Mouse (Mus musculus): ENCODE results near the gene Ccdc28b. TPM values are rescaled to one million over a fixed set of nuclear protein-coding genes. Genes with fewer than 3 reads are reported as not detected.

The Ccdc28b gene
- polyA plus RNA-seq, 1 experiment from 2014 or later: 48.8 TPM

DNA sequence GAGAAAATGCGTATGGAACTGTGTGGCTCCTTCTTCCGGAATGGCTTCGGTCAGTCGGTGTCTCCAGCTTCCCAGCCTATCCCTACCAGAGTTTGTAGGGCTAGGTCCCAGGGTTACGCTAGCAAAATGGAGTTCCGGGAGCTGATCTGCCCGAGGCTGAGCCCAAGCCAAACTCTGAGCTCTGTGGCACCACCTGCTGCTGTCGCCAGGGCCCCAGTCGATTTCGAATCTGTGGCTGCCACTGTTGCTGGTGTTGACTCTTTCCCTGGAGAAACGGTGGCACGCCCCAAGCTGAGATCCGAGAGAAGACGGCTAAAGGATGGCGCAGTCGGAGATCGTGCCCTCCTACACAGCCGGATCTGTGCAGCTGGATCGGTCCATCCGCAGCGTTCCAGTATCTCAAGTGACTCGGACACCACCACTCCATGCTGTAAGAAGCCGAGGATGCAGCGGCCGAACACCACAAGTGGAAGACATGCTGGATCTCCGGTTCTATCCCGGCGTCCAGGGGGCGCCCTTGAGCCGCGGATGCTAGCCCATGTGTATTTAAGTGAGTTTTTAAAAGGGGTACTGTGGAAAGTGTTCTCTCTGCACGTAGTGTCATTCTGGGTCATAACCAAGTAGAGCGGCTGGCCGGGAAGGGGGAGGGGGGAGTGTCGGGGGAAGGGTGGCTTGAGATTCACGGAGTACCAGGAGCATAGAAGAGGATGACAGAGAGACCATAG, 38.7 kb downstream of the Ccdc28b start:
- Histone ChIP-seq H3K4me3 (ENCODE audit: low read depth, low read length) (peak overlapping the region; percentile 29), H3K27ac (replicated peaks; ENCODE audit: low read depth, low read length) (no peak overlapping the region), H3K9ac (ENCODE audit: low read length) (peak overlapping the region; percentile 43), H3K4me2 (ENCODE audit: low read depth, severe bottlenecking) (peak overlapping the region; percentile 56), H3K36me3 (ENCODE audit: control insufficient read depth, insufficient read depth, low read length) (no peaks in the 10 kb centered on the region), H3K4me1 (ENCODE audit: control insufficient read depth, insufficient read depth, low read length) (no peaks in the 10 kb centered on the region), H3K27me3 (ENCODE audit: control insufficient read depth, insufficient read depth, low read length) (no peaks in the 10 kb centered on the region), H3K9me3 (ENCODE audit: control insufficient read depth, low read length) (no peaks in the 10 kb centered on the region)
- DNase-seq (ENCODE audit: low spot score): peak; percentile 91
- WGBS: 2% methylated on average over 36 of the region's 36 CpGs
- peak; percentile 50 for ATAC-seq (ENCODE audit: insufficient number of reproducible peaks, low FRiP score, low TSS enrichment, low read depth)

DNA sequence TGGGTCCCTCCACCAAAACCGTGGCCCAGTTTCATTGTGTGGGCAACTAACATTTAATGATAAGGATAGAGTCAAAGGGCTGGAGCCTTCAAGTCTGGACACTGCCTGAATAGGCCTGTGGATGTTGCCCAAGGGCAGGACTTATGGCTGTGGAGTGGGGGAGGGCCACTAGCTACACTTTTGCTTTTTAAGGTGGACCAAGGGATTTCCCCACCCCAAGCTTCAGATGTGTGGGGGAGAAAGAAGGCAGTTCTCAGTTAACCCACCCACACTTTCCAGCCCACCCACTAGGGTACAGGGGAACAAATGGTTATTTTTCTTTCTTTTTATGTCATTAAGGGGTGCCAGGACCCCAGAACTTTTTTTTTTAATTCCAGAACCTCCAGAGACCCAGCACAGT, 39.4 kb downstream of the Ccdc28b start:
- Histone ChIP-seq H3K9ac (ENCODE audit: low read length) (no peak overlapping the region; the same call in 1 of the 2 replicates), H3K27me3 (ENCODE audit: control insufficient read depth, insufficient read depth, low read length) (no peaks in the 10 kb centered on the region), H3K36me3 (ENCODE audit: control insufficient read depth, insufficient read depth, low read length) (no peaks in the 10 kb centered on the region), H3K9me3 (ENCODE audit: control insufficient read depth, low read length) (no peaks in the 10 kb centered on the region), H3K4me1 (ENCODE audit: control insufficient read depth, insufficient read depth, low read length) (no peaks in the 10 kb centered on the region), H3K4me2 (ENCODE audit: low read depth, severe bottlenecking) (peak overlapping the region; percentile 56), H3K4me3 (ENCODE audit: low read depth, low read length) (peak overlapping the region; percentile 29; the same call in 1 of the 2 replicates), H3K27ac (replicated peaks; ENCODE audit: low read depth, low read length) (no peak overlapping the region)
- DNase-seq (ENCODE audit: low spot score) (no peak), ATAC-seq (ENCODE audit: insufficient number of reproducible peaks, low FRiP score, low TSS enrichment, low read depth) (no peak)
- 79% methylated on average over 1 of the region's 1 CpGs for WGBS

- no peak overlapping the region for H3K27ac ChIP-seq (replicated peaks; ENCODE audit: low read depth, low read length)
- H3K36me3 ChIP-seq (ENCODE audit: control insufficient read depth, insufficient read depth, low read length): no peaks in the 10 kb centered on the region
- H3K4me3 ChIP-seq (ENCODE audit: low read depth, low read length): no peak overlapping the region
- no peaks in the 10 kb centered on the region for H3K9me3 ChIP-seq (ENCODE audit: control insufficient read depth, low read length)
- H3K4me2 ChIP-seq (ENCODE audit: low read depth, severe bottlenecking): no peak overlapping the region
- H3K4me1 ChIP-seq (ENCODE audit: control insufficient read depth, insufficient read depth, low read length): no peaks in the 10 kb centered on the region
- no peak for DNase-seq (ENCODE audit: low spot score)
- H3K9ac ChIP-seq (ENCODE audit: low read length): no peak overlapping the region
- no peak for ATAC-seq (ENCODE audit: insufficient number of reproducible peaks, low FRiP score, low TSS enrichment, low read depth)
- 88% methylated on average over 1 of the region's 1 CpGs for WGBS
- H3K27me3 ChIP-seq (ENCODE audit: control insufficient read depth, insufficient read depth, low read length): no peaks in the 10 kb centered on the region
These were observed 41.5 kb downstream of the Ccdc28b start for GRCm38 (mm10) chr4:129582251-129582650.

GRCm38 (mm10) chr4:129580347-129580746, 43.4 kb downstream of the Ccdc28b start:
- Histone ChIP-seq H3K27ac (replicated peaks; ENCODE audit: low read depth, low read length) (no peak overlapping the region), H3K4me1 (ENCODE audit: control insufficient read depth, insufficient read depth, low read length) (peaks cover 7% of the 10 kb centered on the region; the same call in 1 of the 2 replicates), H3K27me3 (ENCODE audit: control insufficient read depth, insufficient read depth, low read length) (no peaks in the 10 kb centered on the region), H3K4me2 (ENCODE audit: low read depth, severe bottlenecking) (no peak overlapping the region), H3K36me3 (ENCODE audit: control insufficient read depth, insufficient read depth, low read length) (no peaks in the 10 kb centered on the region), H3K9ac (ENCODE audit: low read length) (no peak overlapping the region), H3K4me3 (ENCODE audit: low read depth, low read length) (no peak overlapping the region), H3K9me3 (ENCODE audit: control insufficient read depth, low read length) (no peaks in the 10 kb centered on the region)
- no peak for ATAC-seq (ENCODE audit: insufficient number of reproducible peaks, low FRiP score, low TSS enrichment, low read depth)
- no peak for DNase-seq (ENCODE audit: low spot score)
- WGBS: 61% methylated on average over 7 of the region's 7 CpGs

DNA sequence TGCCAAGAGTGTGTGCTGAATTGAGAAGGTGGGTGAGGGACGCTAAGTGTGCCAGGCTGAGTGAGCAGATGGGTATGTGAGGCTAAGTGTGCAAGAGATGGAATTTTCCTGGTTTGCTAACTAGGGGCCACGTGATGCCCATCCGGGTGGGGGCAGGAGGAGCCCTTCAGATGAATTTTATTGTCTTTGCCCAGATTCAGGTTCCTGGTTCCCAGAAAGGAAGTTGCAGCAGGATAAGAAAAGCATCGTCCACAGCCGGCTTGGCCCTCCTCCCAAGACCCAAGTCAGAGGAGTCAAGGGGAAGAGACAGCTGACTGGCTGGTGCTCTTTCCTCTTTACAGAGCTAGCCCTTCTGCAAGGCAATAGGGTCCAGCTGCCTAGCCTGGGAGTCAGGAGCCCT, 45.3 kb downstream of the Ccdc28b start, which contains the start of gene Fam167b:
Gene Fam167b (minus strand): TSS at position 84 of the 400 bp plus-strand sequence.
- H3K9ac ChIP-seq (ENCODE audit: low read length): no peak within 1 kb of the TSS; the same call in 1 of the 2 replicates
- peaks cover 11% of the 10 kb centered on the region; the same call in 1 of the 2 replicates for H3K4me1 ChIP-seq (ENCODE audit: control insufficient read depth, insufficient read depth, low read length)
- 90% methylated on average over 5 of the region's 5 CpGs for WGBS
- H3K9me3 ChIP-seq (ENCODE audit: control insufficient read depth, low read length): no peaks in the 10 kb centered on the region
- no peaks in the 10 kb centered on the region for H3K36me3 ChIP-seq (ENCODE audit: control insufficient read depth, insufficient read depth, low read length)
- ATAC-seq (ENCODE audit: insufficient number of reproducible peaks, low FRiP score, low TSS enrichment, low read depth): no peak
- H3K4me2 ChIP-seq (ENCODE audit: low read depth, severe bottlenecking): no peak within 1 kb of the TSS
- H3K27me3 ChIP-seq (ENCODE audit: control insufficient read depth, insufficient read depth, low read length): no peaks in the 10 kb centered on the region
- no peak within 1 kb of the TSS for H3K4me3 ChIP-seq (ENCODE audit: low read depth, low read length)
- DNase-seq (ENCODE audit: low spot score): no peak
- no peak within 1 kb of the TSS for H3K27ac ChIP-seq (replicated peaks; ENCODE audit: low read depth, low read length)

DNA sequence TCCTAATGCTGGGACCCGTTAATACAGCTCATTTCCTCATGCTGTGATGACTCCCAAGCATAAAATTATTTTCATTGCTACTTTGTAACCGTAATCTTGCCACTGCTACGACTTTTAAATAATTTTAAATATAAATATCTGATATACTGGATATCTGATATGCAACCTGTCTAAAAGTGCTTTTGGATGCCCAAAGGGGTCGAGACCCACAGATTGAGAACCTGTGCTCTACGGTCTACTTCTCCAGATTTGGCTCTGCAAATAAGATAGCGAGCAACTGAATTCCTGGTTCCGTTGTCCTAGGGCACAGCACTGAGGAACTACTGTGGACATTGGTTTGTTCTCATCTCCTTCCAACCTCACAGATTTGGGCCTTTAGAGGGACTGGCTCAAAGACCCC, 46.1 kb downstream of the Ccdc28b start:
- DNase-seq (ENCODE audit: low spot score): no peak
- no peak overlapping the region for H3K4me3 ChIP-seq (ENCODE audit: low read depth, low read length)
- no peak overlapping the region for H3K4me2 ChIP-seq (ENCODE audit: low read depth, severe bottlenecking)
- H3K9me3 ChIP-seq (ENCODE audit: control insufficient read depth, low read length): no peaks in the 10 kb centered on the region
- H3K27ac ChIP-seq (replicated peaks; ENCODE audit: low read depth, low read length): no peak overlapping the region
- WGBS: 86% methylated on average over 7 of the region's 7 CpGs
- H3K4me1 ChIP-seq (ENCODE audit: control insufficient read depth, insufficient read depth, low read length): peaks cover 11% of the 10 kb centered on the region; the same call in 1 of the 2 replicates
- H3K27me3 ChIP-seq (ENCODE audit: control insufficient read depth, insufficient read depth, low read length): no peaks in the 10 kb centered on the region
- H3K36me3 ChIP-seq (ENCODE audit: control insufficient read depth, insufficient read depth, low read length): no peaks in the 10 kb centered on the region
- H3K9ac ChIP-seq (ENCODE audit: low read length): no peak overlapping the region
- no peak for ATAC-seq (ENCODE audit: insufficient number of reproducible peaks, low FRiP score, low TSS enrichment, low read depth)

- ATAC-seq (ENCODE audit: insufficient number of reproducible peaks, low FRiP score, low TSS enrichment, low read depth) (no peak), DNase-seq (ENCODE audit: low spot score) (peak; percentile 76)
- no peak overlapping the region for H3K4me2 ChIP-seq (ENCODE audit: low read depth, severe bottlenecking)
- no peaks in the 10 kb centered on the region for H3K27me3 ChIP-seq (ENCODE audit: control insufficient read depth, insufficient read depth, low read length)
- H3K9me3 ChIP-seq (ENCODE audit: control insufficient read depth, low read length): no peaks in the 10 kb centered on the region
- H3K4me1 ChIP-seq (ENCODE audit: control insufficient read depth, insufficient read depth, low read length): peaks cover 11% of the 10 kb centered on the region; the same call in 1 of the 2 replicates
- 40% methylated on average over 21 of the region's 21 CpGs for WGBS
- H3K9ac ChIP-seq (ENCODE audit: low read length): peak overlapping the region; percentile 30
- H3K4me3 ChIP-seq (ENCODE audit: low read depth, low read length): no peak overlapping the region
- H3K27ac ChIP-seq (replicated peaks; ENCODE audit: low read depth, low read length): no peak overlapping the region
- H3K36me3 ChIP-seq (ENCODE audit: control insufficient read depth, insufficient read depth, low read length): no peaks in the 10 kb centered on the region
These were observed 46.8 kb downstream of the Ccdc28b start for GRCm38 (mm10) chr4:129576863-129577491.

GRCm38 (mm10) chr4:129575171-129575844, 48.4 kb downstream of the Ccdc28b start:
- ATAC-seq (ENCODE audit: insufficient number of reproducible peaks, low FRiP score, low TSS enrichment, low read depth) (0 out of 2 replicates have a peak, but pooled peaks have one; percentile 47), DNase-seq (ENCODE audit: low spot score) (peak; percentile 57)
- Histone ChIP-seq H3K9ac (ENCODE audit: low read length) (peak overlapping the region; percentile 55), H3K9me3 (ENCODE audit: control insufficient read depth, low read length) (no peaks in the 10 kb centered on the region), H3K27ac (replicated peaks; ENCODE audit: low read depth, low read length) (peak overlapping the region; percentile 72), H3K4me3 (ENCODE audit: low read depth, low read length) (no peak overlapping the region), H3K4me1 (ENCODE audit: control insufficient read depth, insufficient read depth, low read length) (peaks cover 11% of the 10 kb centered on the region; the same call in 1 of the 2 replicates), H3K36me3 (ENCODE audit: control insufficient read depth, insufficient read depth, low read length) (no peaks in the 10 kb centered on the region), H3K27me3 (ENCODE audit: control insufficient read depth, insufficient read depth, low read length) (no peaks in the 10 kb centered on the region), H3K4me2 (ENCODE audit: low read depth, severe bottlenecking) (0 out of 2 replicates have a peak overlapping the region, but pooled peaks have one; percentile 4)
- WGBS: 38% methylated on average over 7 of the region's 8 CpGs
